In the genomic region with DNA sequence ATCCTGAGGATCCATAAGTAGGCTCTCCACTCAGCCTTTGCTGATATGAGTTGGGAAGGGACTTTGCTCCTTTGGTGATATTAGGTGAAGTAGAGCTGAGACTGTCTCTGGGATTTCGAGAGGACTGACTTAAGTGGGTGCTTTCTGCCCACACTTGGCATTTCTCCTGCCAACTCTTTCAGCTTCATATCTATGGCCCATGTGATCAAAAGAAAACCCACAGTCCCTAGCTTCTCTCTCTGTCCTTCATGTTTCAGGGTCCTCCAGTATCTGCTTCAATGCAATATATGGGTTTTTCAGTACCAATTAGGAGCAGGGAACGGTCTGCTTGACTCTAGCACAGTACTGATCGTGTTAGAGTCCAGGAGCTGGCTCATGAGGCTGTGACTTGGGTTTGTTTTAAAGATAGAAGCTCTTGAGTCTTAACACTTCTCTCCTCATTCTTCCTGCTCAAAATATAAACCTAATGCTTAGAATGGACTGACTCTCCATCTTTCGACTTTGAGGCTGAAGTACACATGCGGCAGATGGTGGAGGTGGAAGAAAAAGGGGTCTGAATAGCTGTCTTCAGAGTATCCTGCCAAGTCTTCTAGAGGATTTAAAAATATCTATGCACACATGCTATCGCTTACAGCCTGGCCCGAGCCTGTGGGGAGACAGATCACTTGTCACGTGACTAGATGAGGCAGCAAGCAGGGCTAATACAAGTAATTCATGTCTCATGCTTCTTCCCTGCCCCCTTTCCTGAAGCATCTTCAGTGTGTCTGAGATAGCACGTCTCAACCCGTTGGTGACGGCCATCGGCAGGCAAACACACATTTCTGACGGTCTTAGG, we compare ENCODE assay signal across 13 mouse cellular contexts.
A peak's percentile ranks its signal among the peaks of the same experiment; 100 is the strongest.
DNase-seq lines count a peak whose midpoint lies in the region; ATAC-seq and TF ChIP-seq lines count a peak whose summit lies in the region.
"Had no signal": no experiment of that assay in that cellular context is flagged by ENCODE, and none has a peak within 500 bp of the region (broad histone marks: within the 10 kb centered on the region; RNA-seq: fewer than 3 reads in every experiment).

No protein-coding gene starts in this region.

- H3K4me2 ChIP-seq in heart, embryonic 16.5 days (ENCODE audit: low read depth, low read length), result peak overlapping the region; percentile 43; the same call in 1 of the 2 replicates
- no peak overlapping the region for H3K4me2 ChIP-seq in embryonic facial prominence, embryonic 15.5 days (replicated peaks)
- no peak overlapping the region for H3K4me2 ChIP-seq in liver, embryonic 14.5 days (ENCODE audit: low read depth)
- no peak overlapping the region for H3K4me2 ChIP-seq in midbrain, postnatal 0 days (ENCODE audit: low read depth, low read length, poor library complexity, severe bottlenecking)
- H3K4me2 ChIP-seq: embryonic facial prominence, embryonic 12.5 days had no signal

- WGBS in heart, embryonic 16.5 days, result 51% methylated on average over 13 of the region's 13 CpGs
- WGBS in embryonic facial prominence, embryonic 15.5 days, result 47% methylated on average over 13 of the region's 13 CpGs
- 50% methylated on average over 13 of the region's 13 CpGs for WGBS in liver, embryonic 14.5 days (ENCODE audit: insufficient replicate concordance)
- 90% methylated on average over 13 of the region's 13 CpGs for WGBS in midbrain, postnatal 0 days

- ATAC-seq in heart, embryonic 16.5 days (replicated peaks; ENCODE audit: extremely low read depth, insufficient read depth, low FRiP score), result peak; percentile 65; the same call in 1 of the 2 replicates
- 0 out of 2 replicates have a peak, but pooled peaks have one; percentile 54 for ATAC-seq in embryonic facial prominence, embryonic 15.5 days (ENCODE audit: insufficient number of reproducible peaks, low FRiP score, low TSS enrichment, low read depth)
- ATAC-seq in liver, embryonic 14.5 days (ENCODE audit: insufficient read depth), result peak; percentile 15; the same call in 1 of the 2 replicates
- no peak for ATAC-seq in midbrain, postnatal 0 days (ENCODE audit: low FRiP score)

- no peaks in the 10 kb centered on the region for H3K9me3 ChIP-seq in heart, embryonic 16.5 days (replicated peaks; ENCODE audit: control insufficient read depth, low read length)
- H3K9me3 ChIP-seq in embryonic facial prominence, embryonic 15.5 days (replicated peaks), result no peaks in the 10 kb centered on the region
- no peaks in the 10 kb centered on the region for H3K9me3 ChIP-seq in liver, embryonic 14.5 days (ENCODE audit: control insufficient read depth, low read length)
- no peaks in the 10 kb centered on the region for H3K9me3 ChIP-seq in midbrain, postnatal 0 days (ENCODE audit: low read length)
- H3K9me3 ChIP-seq: embryonic facial prominence, embryonic 12.5 days; G1E had no signal

- no peaks in the 10 kb centered on the region for H3K27me3 ChIP-seq in heart, embryonic 16.5 days (ENCODE audit: control insufficient read depth, insufficient read depth, low read length)
- no peaks in the 10 kb centered on the region for H3K27me3 ChIP-seq in embryonic facial prominence, embryonic 15.5 days
- H3K27me3 ChIP-seq in liver, embryonic 14.5 days (ENCODE audit: control insufficient read depth, insufficient read depth, low read length), result no peaks in the 10 kb centered on the region
- H3K27me3 ChIP-seq in midbrain, postnatal 0 days (ENCODE audit: insufficient read depth, low read length), result no peaks in the 10 kb centered on the region
- H3K27me3 ChIP-seq: embryonic facial prominence, embryonic 12.5 days had no signal

- no peak for DNase-seq in heart, postnatal 25 days (ENCODE audit: low spot score)
- DNase-seq in brain, adult 2 months (ENCODE audit: low read depth, low spot score), result peak; percentile 74
- DNase-seq in liver, embryonic 14.5 days (ENCODE audit: low read depth in 3 of 3, low spot score in 3 of 3), result no peak
- DNase-seq in urinary bladder, postnatal 4 days (ENCODE audit: low spot score in 2 of 2), result no peak
- DNase-seq in midbrain, postnatal 0 days (ENCODE audit: low spot score), result no peak
- DNase-seq: adrenal gland, adult 2 months; cerebellum, adult 11 months; kidney, postnatal 14 days had no signal

- no peaks in the 10 kb centered on the region for H3K36me3 ChIP-seq in heart, embryonic 16.5 days (ENCODE audit: control insufficient read depth, insufficient read depth)
- no peaks in the 10 kb centered on the region for H3K36me3 ChIP-seq in embryonic facial prominence, embryonic 15.5 days
- H3K36me3 ChIP-seq in liver, embryonic 14.5 days (replicated peaks; ENCODE audit: control insufficient read depth, insufficient read depth, low read depth), result no peaks in the 10 kb centered on the region
- no peaks in the 10 kb centered on the region for H3K36me3 ChIP-seq in midbrain, postnatal 0 days (ENCODE audit: insufficient read depth, low read length)
- H3K36me3 ChIP-seq: embryonic facial prominence, embryonic 12.5 days; G1E had no signal

- H3K4me1 ChIP-seq in heart, embryonic 16.5 days (ENCODE audit: control insufficient read depth, insufficient read depth, low read length), result peaks cover 9% of the 10 kb centered on the region
- peaks cover 20% of the 10 kb centered on the region for H3K4me1 ChIP-seq in embryonic facial prominence, embryonic 15.5 days
- H3K4me1 ChIP-seq in liver, embryonic 14.5 days (replicated peaks; ENCODE audit: control insufficient read depth in 2 of 2, insufficient read depth in 2 of 2, low read length in 1 of 2), result peaks cover 0 to 4% of the 10 kb centered on the region in 2 experiments; a peak in 2 of 4 replicates
- H3K4me1 ChIP-seq in midbrain, postnatal 0 days (ENCODE audit: insufficient read depth, low read length), result no peaks in the 10 kb centered on the region

- no peak for TF ChIP-seq CTCF in liver, embryonic 14.5 days (IDR thresholded peaks at IDR 0.05; ENCODE audit: low read depth)
- TF ChIP-seq CTCF in midbrain, postnatal 0 days (IDR thresholded peaks at IDR 0.05), result no peak

- no peak overlapping the region for H3K9ac ChIP-seq in heart, embryonic 16.5 days (ENCODE audit: low read length)
- no peak overlapping the region for H3K9ac ChIP-seq in embryonic facial prominence, embryonic 15.5 days
- H3K9ac ChIP-seq in liver, embryonic 14.5 days (replicated peaks), result no peak overlapping the region
- H3K9ac ChIP-seq in midbrain, postnatal 0 days (replicated peaks; ENCODE audit: low read length, poor library complexity, severe bottlenecking), result no peak overlapping the region
- H3K9ac ChIP-seq: embryonic facial prominence, embryonic 12.5 days had no signal

- H3K27ac ChIP-seq in heart, embryonic 16.5 days (ENCODE audit: low read length), result peak overlapping the region; percentile 10
- peak overlapping the region; percentile 60 for H3K27ac ChIP-seq in embryonic facial prominence, embryonic 15.5 days (replicated peaks)
- H3K27ac ChIP-seq in liver, embryonic 14.5 days, result no peak overlapping the region
- H3K27ac ChIP-seq in midbrain, postnatal 0 days (ENCODE audit: low read depth, low read length), result no peak overlapping the region
- H3K27ac ChIP-seq: embryonic facial prominence, embryonic 12.5 days; macrophage had no signal

- intact Hi-C loops in heart, postnatal 25 days (cut with DNase I), result no loop called here

- TF ChIP-seq EP300 in liver, embryonic 14.5 days (IDR thresholded peaks at IDR 0.05; ENCODE audit: low read depth), result no peak

- no peak overlapping the region for H3K4me3 ChIP-seq in heart, embryonic 16.5 days (ENCODE audit: low read length)
- no peak overlapping the region for H3K4me3 ChIP-seq in embryonic facial prominence, embryonic 15.5 days (replicated peaks)
- no peak overlapping the region for H3K4me3 ChIP-seq in liver, embryonic 14.5 days (ENCODE audit: insufficient read depth in 1 of 2, low read depth in 2 of 2, low read length in 2 of 2)
- H3K4me3 ChIP-seq in midbrain, postnatal 0 days (ENCODE audit: low read depth, low read length), result no peak overlapping the region
- H3K4me3 ChIP-seq: embryonic facial prominence, embryonic 12.5 days had no signal

Comparison
In these comparisons a context has a peak if more than half of its experiments do, and no peak if none do; other contexts are left out.
1. H3K27ac ChIP-seq: peak in heart, embryonic 16.5 days (single experiment) and embryonic facial prominence, embryonic 15.5 days (single experiment); none in liver, embryonic 14.5 days (single experiment) and midbrain, postnatal 0 days (single experiment).